Mouse (Mus musculus): Measurements from ENCODE around the gene Rab8b.

DNA sequence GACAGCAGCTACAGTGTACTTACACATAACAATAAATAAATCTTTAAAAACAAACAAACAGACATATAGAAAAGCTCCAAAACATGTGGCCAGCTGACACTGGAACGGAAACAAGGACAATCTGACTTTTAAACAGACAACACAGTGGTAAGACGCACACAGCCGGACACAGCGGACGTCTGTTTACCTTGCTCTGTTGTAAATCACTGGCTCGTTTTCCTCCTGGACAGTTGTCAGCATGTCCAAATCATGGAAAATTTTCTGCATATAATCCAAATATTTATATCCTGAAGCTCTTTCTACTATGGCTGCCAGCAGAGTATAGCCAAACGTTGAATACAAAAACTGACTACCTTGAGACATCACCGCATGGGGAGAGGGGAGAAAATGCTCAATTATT is 48.0 kb upstream of the Rab8b start:
- TF ChIP-seq CTCF (IDR thresholded peaks at IDR 0.05; ENCODE audit: borderline replicate concordance, control insufficient read depth, extremely low read depth, insufficient read depth, low read length, poor library complexity), result no peak
- no peak for TF ChIP-seq POLR2A (IDR thresholded peaks at IDR 0.05; ENCODE audit: control insufficient read depth, extremely low read depth, insufficient read depth, low read length, poor library complexity)

All from thymus, adult 2 months (tissue).